Mouse (Mus musculus) cerebral cortex, adult 2 months (tissue): ENCODE results near the gene Bcar3.

Source experiments
- WGBS: fragments of 180-500 bp; shearing (Covaris S2); methylation state at CpG from one replicate; pipeline ENCODE4 v1.1.7; 2018; 5-methylcytosine and 5-hydroxymethylcytosine counted together

Gene Bcar3

GRCm38 (mm10) chr3:122381591-122381990 lies 87.7 kb downstream of the Bcar3 start:
- WGBS, result 72% methylated on average over 3 of the region's 3 CpGs

GRCm38 (mm10) chr3:122386444-122386843 lies 92.5 kb downstream of the Bcar3 start:
- 95% methylated on average over 5 of the region's 5 CpGs for WGBS

GRCm38 (mm10) chr3:122387771-122388170 lies 93.8 kb downstream of the Bcar3 start:
- WGBS, result 86% methylated on average over 3 of the region's 3 CpGs

- WGBS, result 96% methylated on average over 5 of the region's 5 CpGs
Observed at GRCm38 (mm10) chr3:122389972-122390371, 96.0 kb downstream of the Bcar3 start.

GRCm38 (mm10) chr3:122391098-122391497 lies 97.2 kb downstream of the Bcar3 start:
- WGBS, result 98% methylated on average over 2 of the region's 2 CpGs

- WGBS, result 84% methylated on average over 12 of the region's 12 CpGs
Observed at GRCm38 (mm10) chr3:122391816-122392215, 97.9 kb downstream of the Bcar3 start.

GRCm38 (mm10) chr3:122393411-122393810 lies 99.5 kb downstream of the Bcar3 start:
- WGBS, result 69% methylated on average over 4 of the region's 4 CpGs

- WGBS, result 75% methylated on average over 12 of the region's 12 CpGs
Observed at GRCm38 (mm10) chr3:122393836-122394374, 100.0 kb downstream of the Bcar3 start.

- 94% methylated on average over 4 of the region's 4 CpGs for whole genome bisulfite sequencing
Observed at GRCm38 (mm10) chr3:122396957-122397356, 103.0 kb downstream of the Bcar3 start.

GRCm38 (mm10) chr3:122397401-122397800 lies 103.5 kb downstream of the Bcar3 start:
- 87% methylated on average over 7 of the region's 7 CpGs for WGBS

GRCm38 (mm10) chr3:122401011-122401410 lies 107.1 kb downstream of the Bcar3 start:
- 100% methylated on average over 2 of the region's 2 CpGs for WGBS

GRCm38 (mm10) chr3:122402143-122402542 lies 108.2 kb downstream of the Bcar3 start:
- WGBS, result 53% methylated on average over 5 of the region's 5 CpGs

- WGBS, result 73% methylated on average over 9 of the region's 9 CpGs
Observed at GRCm38 (mm10) chr3:122403860-122404557, 110.1 kb downstream of the Bcar3 start.

- 84% methylated on average over 8 of the region's 8 CpGs for WGBS
Observed at GRCm38 (mm10) chr3:122405203-122405956, 111.4 kb downstream of the Bcar3 start.

GRCm38 (mm10) chr3:122406416-122406815 lies 112.5 kb downstream of the Bcar3 start:
- WGBS, result 78% methylated on average over 8 of the region's 8 CpGs

- 94% methylated on average over 6 of the region's 6 CpGs for WGBS
Observed at GRCm38 (mm10) chr3:122407757-122408156, 113.8 kb downstream of the Bcar3 start.

GRCm38 (mm10) chr3:122408798-122409311 lies 114.9 kb downstream of the Bcar3 start:
- WGBS, result 74% methylated on average over 15 of the region's 15 CpGs

- 93% methylated on average over 2 of the region's 2 CpGs for WGBS
Observed at GRCm38 (mm10) chr3:122411590-122411989, 117.7 kb downstream of the Bcar3 start.

- 47% methylated on average over 17 of the region's 17 CpGs for whole genome bisulfite sequencing
Observed at GRCm38 (mm10) chr3:122413729-122414561, 120.0 kb downstream of the Bcar3 start.

GRCm38 (mm10) chr3:122414868-122415267 lies 120.9 kb downstream of the Bcar3 start:
- 80% methylated on average over 8 of the region's 8 CpGs for WGBS

- WGBS, result 80% methylated on average over 11 of the region's 11 CpGs
Observed at GRCm38 (mm10) chr3:122417466-122417865, 123.5 kb downstream of the Bcar3 start.
